Mouse (Mus musculus): ENCODE data around the gene Ccdc187. TPM values are rescaled to one million over a fixed set of nuclear protein-coding genes. Genes with fewer than 3 reads are reported as not detected.

Ccdc187 gene
- polyA plus RNA-seq, 1 experiment from 2014 or later: 0.21 TPM

- 76% methylated on average over 2 of the region's 2 CpGs for WGBS
- Histone ChIP-seq H3K4me1 (replicated peaks; ENCODE audit: control insufficient read depth, insufficient read depth) (peaks cover 3% of the 10 kb centered on the region; the same call in 1 of the 2 replicates), H3K27ac (replicated peaks) (no peak overlapping the region), H3K9ac (ENCODE audit: low read length) (no peak overlapping the region), H3K27me3 (ENCODE audit: control insufficient read depth, insufficient read depth, low read length) (no peaks in the 10 kb centered on the region), H3K4me2 (replicated peaks; ENCODE audit: low read depth) (no peak overlapping the region), H3K9me3 (ENCODE audit: control insufficient read depth, low read length) (no peaks in the 10 kb centered on the region), H3K36me3 (ENCODE audit: control insufficient read depth, insufficient read depth, low read length) (no peaks in the 10 kb centered on the region), H3K4me3 (ENCODE audit: low read depth, low read length) (no peak overlapping the region)
- ATAC-seq (ENCODE audit: low FRiP score, low TSS enrichment) (no peak), DNase-seq (ENCODE audit: low spot score) (no peak)
- TF ChIP-seq EP300 (optimal IDR thresholded peaks at IDR 0.05) (no peak), CTCF (IDR thresholded peaks at IDR 0.05; ENCODE audit: low read depth) (no peak)
These were observed 59.6 kb downstream of the Ccdc187 start for GRCm38 (mm10) chr2:26234771-26235170.

- 70% methylated on average over 5 of the region's 5 CpGs for WGBS
- H3K27ac ChIP-seq (replicated peaks): no peak overlapping the region
- H3K36me3 ChIP-seq (ENCODE audit: control insufficient read depth, insufficient read depth, low read length): no peaks in the 10 kb centered on the region
- ATAC-seq (ENCODE audit: low FRiP score, low TSS enrichment) (no peak), DNase-seq (ENCODE audit: low spot score) (no peak)
- TF ChIP-seq EP300 (optimal IDR thresholded peaks at IDR 0.05) (no peak), CTCF (IDR thresholded peaks at IDR 0.05; ENCODE audit: low read depth) (no peak)
- H3K4me3 ChIP-seq (ENCODE audit: low read depth, low read length): no peak overlapping the region
- no peak overlapping the region for H3K4me2 ChIP-seq (replicated peaks; ENCODE audit: low read depth)
- no peak overlapping the region for H3K9ac ChIP-seq (ENCODE audit: low read length)
- no peaks in the 10 kb centered on the region for H3K27me3 ChIP-seq (ENCODE audit: control insufficient read depth, insufficient read depth, low read length)
- H3K4me1 ChIP-seq (replicated peaks; ENCODE audit: control insufficient read depth, insufficient read depth): peaks cover 3% of the 10 kb centered on the region; the same call in 1 of the 2 replicates
- no peaks in the 10 kb centered on the region for H3K9me3 ChIP-seq (ENCODE audit: control insufficient read depth, low read length)
These were observed 60.1 kb downstream of the Ccdc187 start for GRCm38 (mm10) chr2:26234253-26234652.

GRCm38 (mm10) chr2:26231366-26231765 lies 63.0 kb downstream of the Ccdc187 start:
- Histone ChIP-seq H3K9ac (ENCODE audit: low read length) (no peak overlapping the region), H3K27ac (replicated peaks) (peak overlapping the region; percentile 58), H3K36me3 (ENCODE audit: control insufficient read depth, insufficient read depth, low read length) (no peaks in the 10 kb centered on the region), H3K4me1 (replicated peaks; ENCODE audit: control insufficient read depth, insufficient read depth) (peaks cover 3% of the 10 kb centered on the region; the same call in 1 of the 2 replicates), H3K4me2 (replicated peaks; ENCODE audit: low read depth) (no peak overlapping the region), H3K4me3 (ENCODE audit: low read depth, low read length) (no peak overlapping the region), H3K9me3 (ENCODE audit: control insufficient read depth, low read length) (no peaks in the 10 kb centered on the region), H3K27me3 (ENCODE audit: control insufficient read depth, insufficient read depth, low read length) (no peaks in the 10 kb centered on the region)
- WGBS: 72% methylated on average over 3 of the region's 3 CpGs
- TF ChIP-seq EP300 (optimal IDR thresholded peaks at IDR 0.05) (no peak), CTCF (IDR thresholded peaks at IDR 0.05; ENCODE audit: low read depth) (no peak)
- ATAC-seq (ENCODE audit: low FRiP score, low TSS enrichment) (no peak), DNase-seq (ENCODE audit: low spot score) (no peak)

- Histone ChIP-seq H3K9ac (ENCODE audit: low read length) (no peak overlapping the region), H3K4me2 (replicated peaks; ENCODE audit: low read depth) (no peak overlapping the region), H3K4me3 (ENCODE audit: low read depth, low read length) (no peak overlapping the region), H3K9me3 (ENCODE audit: control insufficient read depth, low read length) (no peaks in the 10 kb centered on the region), H3K4me1 (replicated peaks; ENCODE audit: control insufficient read depth, insufficient read depth) (peaks cover 3% of the 10 kb centered on the region; the same call in 1 of the 2 replicates), H3K27me3 (ENCODE audit: control insufficient read depth, insufficient read depth, low read length) (no peaks in the 10 kb centered on the region), H3K27ac (replicated peaks) (peak overlapping the region; percentile 40; the same call in 1 of the 2 replicates), H3K36me3 (ENCODE audit: control insufficient read depth, insufficient read depth, low read length) (no peaks in the 10 kb centered on the region; the same call in 1 of the 2 replicates)
- 48% methylated on average over 4 of the region's 4 CpGs for WGBS
- no peak for TF ChIP-seq CTCF (IDR thresholded peaks at IDR 0.05; ENCODE audit: low read depth)
- no peak for TF ChIP-seq EP300 (optimal IDR thresholded peaks at IDR 0.05)
- ATAC-seq (ENCODE audit: low FRiP score, low TSS enrichment) (no peak), DNase-seq (ENCODE audit: low spot score) (no peak)
These were observed 64.1 kb downstream of the Ccdc187 start for GRCm38 (mm10) chr2:26230253-26230652.

GRCm38 (mm10) chr2:26227788-26228187 lies 66.6 kb downstream of the Ccdc187 start:
- H3K9me3 ChIP-seq (ENCODE audit: control insufficient read depth, low read length): no peaks in the 10 kb centered on the region
- H3K4me2 ChIP-seq (replicated peaks; ENCODE audit: low read depth): no peak overlapping the region
- ATAC-seq (ENCODE audit: low FRiP score, low TSS enrichment) (no peak), DNase-seq (ENCODE audit: low spot score) (peak; percentile 40)
- no peaks in the 10 kb centered on the region for H3K27me3 ChIP-seq (ENCODE audit: control insufficient read depth, insufficient read depth, low read length)
- TF ChIP-seq CTCF (IDR thresholded peaks at IDR 0.05; ENCODE audit: low read depth) (peak; percentile 87), EP300 (optimal IDR thresholded peaks at IDR 0.05) (no peak)
- H3K27ac ChIP-seq (replicated peaks): no peak overlapping the region
- 70% methylated on average over 1 of the region's 1 CpGs for WGBS
- no peak overlapping the region for H3K4me3 ChIP-seq (ENCODE audit: low read depth, low read length)
- no peak overlapping the region for H3K9ac ChIP-seq (ENCODE audit: low read length)
- H3K36me3 ChIP-seq (ENCODE audit: control insufficient read depth, insufficient read depth, low read length): peaks cover 4% of the 10 kb centered on the region
- no peaks in the 10 kb centered on the region for H3K4me1 ChIP-seq (replicated peaks; ENCODE audit: control insufficient read depth, insufficient read depth)

GRCm38 (mm10) chr2:26225242-26225641 lies 69.1 kb downstream of the Ccdc187 start:
- H3K27ac ChIP-seq (replicated peaks): no peak overlapping the region

More at GRCm38 (mm10) chr2:26225242-26225641, 69.1 kb downstream of the Ccdc187 start:
- Histone ChIP-seq H3K36me3 (ENCODE audit: control insufficient read depth, insufficient read depth, low read length) (peaks cover 8% of the 10 kb centered on the region), H3K9me3 (ENCODE audit: control insufficient read depth, low read length) (no peaks in the 10 kb centered on the region), H3K27me3 (ENCODE audit: control insufficient read depth, insufficient read depth, low read length) (no peaks in the 10 kb centered on the region), H3K4me2 (replicated peaks; ENCODE audit: low read depth) (no peak overlapping the region), H3K4me3 (ENCODE audit: low read depth, low read length) (no peak overlapping the region), H3K4me1 (replicated peaks; ENCODE audit: control insufficient read depth, insufficient read depth) (no peaks in the 10 kb centered on the region), H3K9ac (ENCODE audit: low read length) (no peak overlapping the region)
- ATAC-seq (ENCODE audit: low FRiP score, low TSS enrichment): no peak
- no peak for TF ChIP-seq CTCF (IDR thresholded peaks at IDR 0.05; ENCODE audit: low read depth)
- WGBS: 88% methylated on average over 4 of the region's 4 CpGs
- DNase-seq (ENCODE audit: low spot score): no peak

Data from stomach, postnatal 0 days (tissue).